Mouse (Mus musculus) neural tube, embryonic 15.5 days (tissue): ENCODE measurements around the gene Ripor1. TPM values are rescaled to one million over a fixed set of nuclear protein-coding genes. Genes with fewer than 3 reads are reported as not detected.

Experiments
- ATAC-seq: fragments of 200-750 bp; cut with Nextera tagmentation; 2 replicates; pipeline ENCODE4 v1.8.0; 2017; ENCODE audit warnings: mild to moderate bottlenecking, moderate TSS enrichment, moderate library complexity; ENCODE audit not compliant: low FRiP score
- H3K27ac ChIP-seq: fragments of 300-500 bp; sonication (generic); replicated peaks from 2 replicates; pipeline ENCODE4 v1.5.1; 2015; ENCODE audit warnings: mild to moderate bottlenecking, inconsistent platforms
- H3K27me3 ChIP-seq: fragments of 300-500 bp; sonication (generic); replicated peaks from 2 replicates; pipeline ENCODE4 v1.6.1; 2015; ENCODE audit warnings: inconsistent platforms
- H3K36me3 ChIP-seq: fragments of 300-500 bp; sonication (generic); 2 replicates; pipeline ENCODE4 v1.6.1; 2015; ENCODE audit warnings: inconsistent platforms
- H3K4me1 ChIP-seq: fragments of 300-500 bp; sonication (generic); 2 replicates; pipeline ENCODE4 v1.6.1; 2015; ENCODE audit warnings: inconsistent platforms
- H3K4me2 ChIP-seq: fragments of 300-500 bp; sonication (generic); 2 replicates; pipeline ENCODE4 v1.6.1; 2015; ENCODE audit warnings: inconsistent platforms, mild to moderate bottlenecking, moderate library complexity
- H3K4me3 ChIP-seq: fragments of 300-500 bp; sonication (generic); replicated peaks from 2 replicates; pipeline ENCODE4 v1.5.1; 2015; ENCODE audit warnings: mild to moderate bottlenecking, inconsistent platforms
- H3K9ac ChIP-seq: fragments of 300-500 bp; sonication (generic); replicated peaks from 2 replicates; pipeline ENCODE4 v1.6.1; 2015; ENCODE audit warnings: mild to moderate bottlenecking, inconsistent platforms
- H3K9me3 ChIP-seq: fragments of 300-500 bp; sonication (generic); replicated peaks from 2 replicates; pipeline ENCODE4 v1.6.1; 2016; ENCODE audit warnings: inconsistent platforms
- WGBS: fragments of 180-500 bp; shearing (Covaris S2); methylation state at CpG from one replicate; pipeline ENCODE4 v1.1.7; 2015; ENCODE audit warnings: mixed read lengths; 5-methylcytosine and 5-hydroxymethylcytosine counted together
- polyA plus RNA-seq: library from polyadenylated mRNA; unstranded; fragments of >200 nt; fragmentation: Nextera tagmentation; extraction: Ambion mirVana; gene quantifications from 2 replicates; pipeline ENCODE4 v1.2.1, GENCODE M21; 2015

The Ripor1 gene
- polyA plus RNA-seq, 1 experiment from 2014 or later, result 34.0 TPM

DNA sequence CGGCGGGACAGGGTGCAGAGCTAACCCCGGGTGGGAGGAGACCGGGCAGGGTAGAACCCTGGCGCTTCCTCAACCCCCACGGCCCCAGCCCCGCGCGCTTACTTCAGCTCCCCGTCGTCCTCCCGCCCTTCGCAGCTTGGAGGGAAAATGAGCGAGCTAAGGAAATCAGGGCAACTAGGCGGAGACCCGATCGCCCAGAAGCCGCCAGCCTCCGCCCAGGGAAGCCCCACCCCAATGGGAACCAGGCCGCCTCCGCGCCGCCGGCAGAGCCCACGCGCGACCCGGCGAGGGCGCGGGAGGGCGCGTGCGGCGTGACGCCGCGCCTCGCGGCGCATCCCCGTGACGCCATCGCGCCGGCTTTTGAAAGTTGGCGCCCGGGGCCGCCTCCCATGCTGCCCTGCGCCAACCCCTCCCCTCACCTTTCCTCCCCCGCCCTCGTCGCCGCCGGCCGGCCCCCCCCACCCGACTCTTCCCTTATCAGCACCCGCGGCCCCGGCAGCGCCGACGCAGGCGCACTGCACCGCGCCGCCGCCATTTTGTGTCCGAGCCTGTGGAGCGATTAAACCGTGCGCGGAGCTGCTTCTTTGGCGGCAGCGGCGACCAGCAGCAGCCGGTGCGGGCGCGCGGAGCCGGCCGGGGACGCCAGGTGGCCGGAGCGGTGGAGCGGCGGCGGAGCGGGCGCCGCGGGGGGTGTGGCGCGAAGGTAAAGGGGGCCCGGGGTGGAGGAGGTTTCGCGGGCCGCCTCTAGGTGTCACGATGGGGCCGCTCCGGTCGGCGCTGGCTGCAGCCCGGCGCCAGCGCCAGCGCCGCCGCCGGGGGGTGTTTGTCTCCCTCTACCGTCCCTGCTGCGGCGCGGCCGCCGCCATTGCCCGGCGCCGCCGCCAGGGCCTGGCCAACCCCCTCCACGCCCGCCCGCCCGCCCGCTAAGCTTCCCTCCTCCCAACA is 31.2 kb downstream of the Ripor1 start, which contains the start of gene Ctcf:
Gene Ctcf (plus strand): TSS at position 551 of the 945 bp plus-strand sequence.
- H3K4me1 ChIP-seq, result peaks cover 39% of the 10 kb centered on the region
- 0% methylated on average over 85 of the region's 126 CpGs for WGBS
- H3K27me3 ChIP-seq, result no peaks in the 10 kb centered on the region
- 0 out of 2 replicates have a peak, but pooled peaks cover 3% of the 10 kb centered on the region for H3K36me3 ChIP-seq
- H3K9me3 ChIP-seq, result no peaks in the 10 kb centered on the region
- H3K27ac ChIP-seq, result peak within 1 kb of the TSS; percentile 99
- peak within 1 kb of the TSS; percentile 98 for H3K9ac ChIP-seq
- H3K4me2 ChIP-seq, result peak within 1 kb of the TSS; percentile 87
- peak; percentile 93 for ATAC-seq
- H3K4me3 ChIP-seq, result peak within 1 kb of the TSS; percentile 71

DNA sequence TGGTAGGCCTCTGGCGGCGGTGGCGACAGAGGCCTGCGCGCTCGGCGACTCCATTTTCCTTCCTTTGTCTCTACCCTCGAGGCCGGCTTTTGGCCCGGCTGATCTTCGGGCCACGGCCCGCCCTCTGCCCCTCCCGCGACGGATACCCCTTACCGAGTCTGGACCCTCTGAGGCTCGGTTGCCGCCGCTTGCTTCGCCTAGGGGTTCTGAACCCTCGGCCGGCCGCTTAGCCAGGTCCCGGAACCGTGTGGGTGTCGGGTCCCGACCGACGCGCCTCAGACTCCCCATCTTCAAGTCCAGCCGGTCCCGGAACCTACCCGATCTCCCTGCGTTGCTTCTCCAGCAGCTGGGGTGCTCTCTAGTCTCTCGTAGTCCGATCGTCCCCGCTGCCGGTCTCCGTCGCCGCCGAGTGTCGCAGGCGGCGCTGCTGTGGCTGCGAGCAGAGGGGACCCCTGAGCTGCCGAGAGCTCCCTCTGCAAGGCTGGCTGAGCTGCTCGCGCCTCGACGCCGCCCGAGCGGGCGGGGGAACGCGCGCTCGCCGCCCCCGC is 32.0 kb downstream of the Ripor1 start, which contains the start of gene Agrp:
Gene Agrp (minus strand): TSS at position 431 of the 548 bp plus-strand sequence.
- 0 out of 2 replicates have a peak, but pooled peaks cover 3% of the 10 kb centered on the region for H3K36me3 ChIP-seq
- peak within 1 kb of the TSS; percentile 71 for H3K4me3 ChIP-seq
- H3K4me2 ChIP-seq, result peak within 1 kb of the TSS; percentile 87
- under 1% methylated on average over 58 of the region's 63 CpGs for WGBS
- peak; percentile 56 for ATAC-seq
- peak within 1 kb of the TSS; percentile 99 for H3K27ac ChIP-seq
- H3K4me1 ChIP-seq, result peaks cover 39% of the 10 kb centered on the region
- H3K9me3 ChIP-seq, result no peaks in the 10 kb centered on the region
- peak within 1 kb of the TSS; percentile 98 for H3K9ac ChIP-seq
- no peaks in the 10 kb centered on the region for H3K27me3 ChIP-seq

DNA sequence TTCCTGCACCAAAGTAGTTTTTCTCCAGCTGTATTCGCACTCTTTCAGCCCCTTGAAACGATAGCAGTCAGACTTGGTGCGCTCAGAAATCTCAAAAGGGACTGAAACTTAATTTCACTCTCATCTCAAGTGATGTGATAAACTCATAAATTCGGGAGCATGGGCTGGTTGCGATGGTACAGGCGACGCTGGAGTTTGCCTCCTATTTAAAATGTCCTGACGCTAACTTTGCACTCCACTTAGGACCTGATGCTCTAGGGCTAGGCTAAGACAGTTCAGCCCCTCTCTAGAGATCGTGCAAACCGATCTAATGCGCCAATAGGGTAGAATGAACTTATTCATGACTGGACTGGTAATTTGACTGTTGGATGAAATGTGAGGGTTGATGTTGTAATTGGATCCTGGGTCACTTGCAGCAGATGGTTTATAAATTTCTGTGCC is 32.6 kb downstream of the Ripor1 start:
- Histone ChIP-seq H3K4me3 (peak overlapping the region; percentile 71), H3K9me3 (no peaks in the 10 kb centered on the region), H3K4me1 (peaks cover 39% of the 10 kb centered on the region), H3K36me3 (0 out of 2 replicates have a peak, but pooled peaks cover 3% of the 10 kb centered on the region), H3K9ac (peak overlapping the region; percentile 98), H3K27me3 (no peaks in the 10 kb centered on the region), H3K27ac (peak overlapping the region; percentile 99), H3K4me2 (peak overlapping the region; percentile 87)
- no peak for ATAC-seq
- under 1% methylated on average over 11 of the region's 11 CpGs for WGBS

DNA sequence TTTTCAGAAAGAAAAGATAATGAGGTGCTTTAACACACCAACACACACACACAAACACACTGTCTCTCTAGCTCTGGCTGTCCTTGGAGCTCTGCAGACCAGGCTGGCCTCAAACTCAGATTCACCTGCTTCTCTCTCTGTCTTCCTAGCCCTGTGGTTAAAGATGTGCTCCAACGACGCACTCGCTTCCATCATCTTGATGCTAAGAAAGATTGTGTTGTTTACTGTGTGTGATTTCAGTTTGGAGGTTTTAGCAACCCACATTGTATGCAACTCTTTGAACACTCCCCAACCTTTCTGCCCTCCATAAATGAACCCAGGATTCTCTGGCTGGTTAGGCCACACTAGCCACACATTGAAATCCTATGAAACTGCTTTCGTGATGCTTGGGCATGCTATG is 33.5 kb downstream of the Ripor1 start:
- ATAC-seq, result no peak
- H3K9ac ChIP-seq, result peak overlapping the region; percentile 26; the same call in 1 of the 2 replicates
- H3K36me3 ChIP-seq, result peaks cover 4% of the 10 kb centered on the region
- no peak overlapping the region; the same call in 1 of the 2 replicates for H3K27ac ChIP-seq
- H3K27me3 ChIP-seq, result no peaks in the 10 kb centered on the region
- 90% methylated on average over 4 of the region's 4 CpGs for WGBS
- H3K9me3 ChIP-seq, result no peaks in the 10 kb centered on the region
- peak overlapping the region; percentile 71; the same call in 1 of the 2 replicates for H3K4me3 ChIP-seq
- H3K4me2 ChIP-seq, result peak overlapping the region; percentile 87
- H3K4me1 ChIP-seq, result peaks cover 41% of the 10 kb centered on the region

DNA sequence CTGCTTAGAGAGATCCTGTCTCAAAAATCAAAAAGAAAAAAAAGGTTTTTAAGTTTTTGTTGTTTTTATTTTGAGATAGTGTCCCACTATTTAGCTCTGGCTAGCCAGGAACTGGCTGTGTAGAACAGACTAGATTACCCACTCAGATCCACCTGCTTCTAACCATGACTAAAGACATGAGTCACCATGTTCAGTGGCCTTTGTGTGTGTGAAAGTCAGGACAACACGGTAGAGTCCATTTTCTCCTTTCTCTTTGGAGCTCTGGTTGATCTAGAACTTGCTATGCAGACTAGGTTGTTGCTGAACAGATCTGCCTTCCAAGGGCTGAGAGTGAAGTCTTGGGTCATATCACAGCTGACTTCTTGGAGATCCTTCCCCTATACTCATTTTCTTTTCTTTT is 34.8 kb downstream of the Ripor1 start:
- ATAC-seq, result no peak
- Histone ChIP-seq H3K27ac (no peak overlapping the region), H3K27me3 (no peaks in the 10 kb centered on the region), H3K9me3 (no peaks in the 10 kb centered on the region), H3K4me2 (no peak overlapping the region), H3K4me1 (peaks cover 41% of the 10 kb centered on the region), H3K4me3 (no peak overlapping the region), H3K9ac (no peak overlapping the region), H3K36me3 (peaks cover 7% of the 10 kb centered on the region)
- 72% methylated on average over 1 of the region's 1 CpGs for WGBS

DNA sequence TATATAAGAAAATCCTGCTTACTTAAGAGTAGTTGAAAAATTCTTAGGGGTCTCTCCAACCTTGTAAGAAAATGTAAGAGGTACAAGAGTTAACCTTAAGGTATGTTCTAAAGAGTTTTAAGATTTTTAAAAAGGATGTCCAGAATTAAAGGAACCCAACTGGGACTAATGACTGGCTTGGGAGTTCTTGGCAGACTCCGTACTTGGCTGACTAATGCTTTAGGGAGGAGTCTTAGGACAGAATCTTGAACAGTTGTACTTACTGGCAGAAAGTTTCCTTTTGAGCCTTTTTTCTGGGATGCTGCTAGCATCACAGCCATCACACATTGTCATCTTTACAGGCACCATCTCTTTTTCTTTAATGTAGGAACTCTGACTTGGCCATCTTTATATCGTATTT is 35.5 kb downstream of the Ripor1 start:
- H3K4me2 ChIP-seq, result no peak overlapping the region
- WGBS, result 66% methylated on average over 2 of the region's 2 CpGs

DNA sequence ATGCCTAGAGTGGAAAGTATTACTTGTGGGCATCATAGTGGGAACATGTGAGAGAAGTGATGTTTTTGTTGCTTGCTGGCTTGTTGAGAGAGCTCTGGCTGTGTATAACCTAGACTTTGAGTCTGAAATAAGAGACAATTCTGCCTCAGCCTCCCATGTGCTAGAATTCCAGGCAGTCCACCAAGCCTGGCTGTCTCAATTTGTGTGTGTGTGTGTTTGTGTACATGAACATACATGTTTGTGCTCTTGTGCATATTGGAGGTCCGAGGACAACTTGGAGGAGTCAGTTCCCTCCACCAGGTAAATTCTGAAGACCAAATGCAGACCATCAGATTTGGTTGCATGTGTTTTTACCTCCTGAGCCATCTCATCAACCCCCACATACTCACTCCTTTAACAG is 40.1 kb downstream of the Ripor1 start:
- H3K4me1 ChIP-seq, result peaks cover 11% of the 10 kb centered on the region
- WGBS, result 100% methylated on average over 1 of the region's 1 CpGs
- H3K27me3 ChIP-seq, result no peaks in the 10 kb centered on the region
- H3K4me3 ChIP-seq, result no peak overlapping the region
- peaks cover 13% of the 10 kb centered on the region for H3K36me3 ChIP-seq
- H3K9ac ChIP-seq, result no peak overlapping the region
- H3K27ac ChIP-seq, result no peak overlapping the region
- no peaks in the 10 kb centered on the region for H3K9me3 ChIP-seq
- H3K4me2 ChIP-seq, result no peak overlapping the region
- ATAC-seq, result no peak

More for the DNA sequence above, 35.5 kb downstream of the Ripor1 start:
- Histone ChIP-seq H3K4me3 (no peak overlapping the region), H3K9me3 (no peaks in the 10 kb centered on the region), H3K4me1 (peaks cover 36% of the 10 kb centered on the region), H3K27me3 (no peaks in the 10 kb centered on the region), H3K9ac (no peak overlapping the region), H3K27ac (no peak overlapping the region), H3K36me3 (peaks cover 11% of the 10 kb centered on the region)
- no peak for ATAC-seq

DNA sequence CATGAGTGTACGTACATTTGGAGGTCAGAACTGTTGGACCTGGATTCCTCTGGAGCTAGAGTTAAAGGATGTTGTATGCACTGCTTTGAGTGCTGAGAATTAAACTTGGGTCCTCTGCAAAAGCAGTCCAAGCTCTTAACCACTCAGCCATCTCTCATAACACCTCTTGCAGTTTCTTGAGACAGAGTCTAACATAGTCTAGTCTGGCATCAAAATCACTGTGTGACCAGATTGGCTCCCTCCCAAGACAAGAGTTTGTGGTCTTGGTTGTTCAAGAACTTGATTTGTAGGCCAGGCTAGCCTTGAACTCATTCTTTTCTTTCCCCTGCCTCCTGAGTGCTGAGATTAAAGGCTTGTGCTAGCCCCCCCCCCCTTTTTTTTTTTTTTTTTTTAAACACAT is 43.9 kb downstream of the Ripor1 start:
- H3K4me3 ChIP-seq, result no peak overlapping the region
- H3K4me2 ChIP-seq, result no peak overlapping the region
- H3K4me1 ChIP-seq, result 0 out of 2 replicates have a peak, but pooled peaks cover 2% of the 10 kb centered on the region
- H3K9me3 ChIP-seq, result no peaks in the 10 kb centered on the region
- no peak for ATAC-seq
- H3K27ac ChIP-seq, result no peak overlapping the region
- WGBS, result 95% methylated on average over 1 of the region's 1 CpGs
- H3K27me3 ChIP-seq, result no peaks in the 10 kb centered on the region
- H3K36me3 ChIP-seq, result peaks cover 9% of the 10 kb centered on the region
- no peak overlapping the region for H3K9ac ChIP-seq

DNA sequence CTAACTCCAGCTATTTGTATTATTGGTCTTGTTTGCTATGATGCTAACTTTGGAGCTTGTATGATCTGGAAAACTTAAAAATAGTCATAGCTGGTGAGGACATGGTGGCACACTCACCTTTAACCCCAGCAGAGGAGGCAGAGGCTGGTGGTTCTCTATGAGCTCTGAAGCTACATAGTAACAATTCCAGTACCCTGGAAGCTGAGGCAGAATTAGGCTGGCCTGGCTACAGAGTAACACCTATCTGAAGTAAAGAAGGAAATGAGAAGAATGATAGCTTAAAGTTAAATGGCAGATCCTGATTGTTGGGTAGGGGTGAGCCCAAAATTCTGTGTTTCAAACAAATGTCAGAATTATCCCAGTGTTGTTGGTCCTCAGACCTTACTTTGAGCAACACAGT is 52.6 kb downstream of the Ripor1 start:
- Histone ChIP-seq H3K27me3 (no peaks in the 10 kb centered on the region), H3K27ac (no peak overlapping the region), H3K9me3 (no peaks in the 10 kb centered on the region), H3K9ac (no peak overlapping the region), H3K4me3 (no peak overlapping the region), H3K4me1 (no peaks in the 10 kb centered on the region), H3K36me3 (no peaks in the 10 kb centered on the region; the same call in 1 of the 2 replicates), H3K4me2 (no peak overlapping the region)
- no peak for ATAC-seq

DNA sequence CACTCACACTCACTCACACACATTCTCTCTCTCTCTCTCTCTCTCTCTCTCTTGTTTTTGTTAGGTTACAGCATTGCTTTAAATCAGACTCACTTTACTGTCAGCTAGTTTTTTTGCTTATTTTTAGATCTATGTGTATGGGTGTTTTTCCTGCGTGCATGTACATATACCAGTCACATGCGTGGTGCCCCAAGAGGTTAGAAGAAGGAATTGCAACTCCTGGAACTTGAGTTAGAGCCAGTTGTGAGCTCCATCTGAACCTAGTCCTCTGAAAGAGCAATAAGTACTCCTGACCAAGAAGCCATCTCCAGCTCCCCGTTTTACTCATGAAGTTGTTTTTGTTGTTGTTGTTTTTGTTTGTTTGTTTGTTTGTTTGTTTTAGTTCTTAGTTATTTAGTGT is 56.1 kb downstream of the Ripor1 start:
- ATAC-seq, result no peak
- no peak overlapping the region for H3K27ac ChIP-seq
- no peaks in the 10 kb centered on the region for H3K27me3 ChIP-seq
- peaks cover 22% of the 10 kb centered on the region for H3K36me3 ChIP-seq
- whole genome bisulfite sequencing, result 79% methylated on average over 3 of the region's 3 CpGs
- H3K4me3 ChIP-seq, result no peak overlapping the region
- no peak overlapping the region for H3K4me2 ChIP-seq
- no peak overlapping the region for H3K9ac ChIP-seq
- H3K9me3 ChIP-seq, result no peaks in the 10 kb centered on the region
- H3K4me1 ChIP-seq, result no peaks in the 10 kb centered on the region
